Mouse (Mus musculus) cerebellum, adult 2 months (tissue): Measurements from ENCODE around the gene Adap2.

Experiments used
- CTCF ChIP-seq: fragments of 200-500 bp; IDR thresholded peaks from 2 replicates; pipeline ENCODE4 v1.5.1; 2011; ENCODE audit warnings: low read depth, mild to moderate bottlenecking, control low read depth, low read length, moderate library complexity, borderline replicate concordance; ENCODE audit not compliant: insufficient read depth
- POLR2A ChIP-seq: fragments of 200-500 bp; IDR thresholded peaks from 2 replicates; pipeline ENCODE4 v1.6.1; 2011; ENCODE audit warnings: low read length, control low read depth, borderline replicate concordance; ENCODE audit not compliant: insufficient read depth

GRCm38 (mm10) chr11:80208860-80209800, 55.2 kb downstream of the Adap2 start, which contains the start of gene Rhot1:
- TF ChIP-seq CTCF (peak; percentile 79), POLR2A (peak; percentile 71)
